Mouse (Mus musculus) lung, embryonic 15.5 days (tissue): Measurements from ENCODE around the gene Olfr1106. TPM values are rescaled to one million over a fixed set of nuclear protein-coding genes. Genes with fewer than 3 reads are reported as not detected.

Experiments
- ATAC-seq: fragments of 200-750 bp; cut with Nextera tagmentation; 2 replicates; pipeline ENCODE4 v1.8.0; 2017; ENCODE audit warnings: moderate number of reproducible peaks, borderline replicate concordance; ENCODE audit not compliant: low FRiP score, low TSS enrichment; ENCODE audit errors: extremely low read depth
- H3K27ac ChIP-seq: fragments of 300-500 bp; sonication (generic); 2 replicates; pipeline ENCODE4 v1.5.1; 2015; ENCODE audit warnings: moderate library complexity, mild to moderate bottlenecking, inconsistent platforms
- H3K27me3 ChIP-seq: fragments of 300-500 bp; sonication (generic); 2 replicates; pipeline ENCODE4 v1.6.1; 2015; ENCODE audit warnings: inconsistent platforms
- H3K36me3 ChIP-seq: fragments of 300-500 bp; sonication (generic); 2 replicates; pipeline ENCODE4 v1.6.1; 2015; ENCODE audit warnings: inconsistent platforms
- H3K4me1 ChIP-seq: fragments of 300-500 bp; sonication (generic); 2 replicates; pipeline ENCODE4 v1.6.1; 2015; ENCODE audit warnings: inconsistent platforms
- H3K4me2 ChIP-seq: fragments of 300-500 bp; sonication (generic); 2 replicates; pipeline ENCODE4 v1.6.1; 2015; ENCODE audit warnings: inconsistent platforms, mild to moderate bottlenecking, moderate library complexity
- H3K4me3 ChIP-seq: fragments of 300-500 bp; sonication (generic); 2 replicates; pipeline ENCODE4 v1.5.1; 2015; ENCODE audit warnings: mild to moderate bottlenecking, inconsistent platforms
- H3K9ac ChIP-seq: fragments of 300-500 bp; sonication (generic); 2 replicates; pipeline ENCODE4 v1.6.1; 2015; ENCODE audit warnings: inconsistent platforms
- H3K9me3 ChIP-seq: fragments of 300-500 bp; sonication (generic); 2 replicates; pipeline ENCODE4 v1.6.1; 2016; ENCODE audit warnings: inconsistent platforms
- whole genome bisulfite sequencing: fragments of 180-500 bp; shearing (Covaris S2); methylation state at CpG from one replicate; pipeline ENCODE4 v1.1.7; 2015; 5-methylcytosine and 5-hydroxymethylcytosine counted together
- polyA plus RNA-seq: library from polyadenylated mRNA; unstranded; fragments of >200 nt; fragmentation: Nextera tagmentation; extraction: Ambion mirVana; gene quantifications from 2 replicates; pipeline ENCODE4 v1.2.1, GENCODE M21; 2015

Gene Olfr1106
- polyA plus RNA-seq, result not detected in 2 replicates

- H3K9me3 ChIP-seq, result no peaks in the 10 kb centered on the region
- no peak within 1 kb of the TSS for H3K4me2 ChIP-seq
- H3K4me3 ChIP-seq, result no peak within 1 kb of the TSS
- H3K4me1 ChIP-seq, result no peaks in the 10 kb centered on the region
- ATAC-seq, result no peak
- no peaks in the 10 kb centered on the region for H3K27me3 ChIP-seq
- H3K27ac ChIP-seq, result no peak within 1 kb of the TSS
- 49% methylated on average over 1 of the region's 1 CpGs for WGBS
- no peak within 1 kb of the TSS for H3K9ac ChIP-seq
- no peaks in the 10 kb centered on the region for H3K36me3 ChIP-seq
These were observed at the start of gene Olfr1106 for GRCm38 (mm10) chr2:87052173-87052572. Olfr1106 (minus strand) TSS chr2:87052273.

GRCm38 (mm10) chr2:87095908-87096307, 43.8 kb upstream of the Olfr1106 start, which contains the start of gene Olfr1109:
Olfr1109 (minus strand) TSS chr2:87096008.
- Histone ChIP-seq H3K4me1 (no peaks in the 10 kb centered on the region), H3K4me2 (no peak within 1 kb of the TSS), H3K27me3 (no peaks in the 10 kb centered on the region), H3K9me3 (no peaks in the 10 kb centered on the region), H3K27ac (no peak within 1 kb of the TSS), H3K36me3 (no peaks in the 10 kb centered on the region), H3K9ac (no peak within 1 kb of the TSS), H3K4me3 (no peak within 1 kb of the TSS)
- ATAC-seq, result no peak
- WGBS, result 84% methylated on average over 1 of the region's 1 CpGs

GRCm38 (mm10) chr2:87075717-87076116, 23.6 kb upstream of the Olfr1106 start, which contains the start of gene Olfr1107:
Olfr1107 (minus strand) TSS chr2:87075817.
- no peak within 1 kb of the TSS for H3K27ac ChIP-seq
- no peaks in the 10 kb centered on the region for H3K27me3 ChIP-seq
- H3K9me3 ChIP-seq, result no peaks in the 10 kb centered on the region
- no peak within 1 kb of the TSS for H3K4me2 ChIP-seq
- H3K4me1 ChIP-seq, result no peaks in the 10 kb centered on the region
- no peaks in the 10 kb centered on the region for H3K36me3 ChIP-seq
- no peak for ATAC-seq
- H3K9ac ChIP-seq, result no peak within 1 kb of the TSS
- no peak within 1 kb of the TSS for H3K4me3 ChIP-seq
- 84% methylated on average over 1 of the region's 1 CpGs for WGBS

- Histone ChIP-seq H3K4me1 (no peaks in the 10 kb centered on the region), H3K4me3 (no peak within 1 kb of the TSS), H3K4me2 (no peak within 1 kb of the TSS), H3K36me3 (no peaks in the 10 kb centered on the region), H3K9ac (no peak within 1 kb of the TSS), H3K27me3 (no peaks in the 10 kb centered on the region), H3K27ac (no peak within 1 kb of the TSS), H3K9me3 (no peaks in the 10 kb centered on the region)
- no peak for ATAC-seq
These were observed 15.6 kb downstream of the Olfr1106 start, which contains the start of gene Olfr1105 for GRCm38 (mm10) chr2:87036431-87036830. Olfr1105 (minus strand) TSS chr2:87036531.

- no peaks in the 10 kb centered on the region for H3K27me3 ChIP-seq
- ATAC-seq, result no peak
- no peak within 1 kb of the TSS for H3K27ac ChIP-seq
- no peak within 1 kb of the TSS for H3K4me2 ChIP-seq
- H3K36me3 ChIP-seq, result no peaks in the 10 kb centered on the region
- no peaks in the 10 kb centered on the region for H3K4me1 ChIP-seq
- H3K9me3 ChIP-seq, result no peaks in the 10 kb centered on the region
- no peak within 1 kb of the TSS for H3K4me3 ChIP-seq
- 81% methylated on average over 1 of the region's 1 CpGs for WGBS
- no peak within 1 kb of the TSS for H3K9ac ChIP-seq
These were observed 25.1 kb downstream of the Olfr1106 start, which contains the start of gene Olfr1104 for GRCm38 (mm10) chr2:87026980-87027379. Olfr1104 (minus strand) TSS chr2:87027080.

GRCm38 (mm10) chr2:86998098-86998497, 54.0 kb downstream of the Olfr1106 start, which contains the start of gene Olfr1102:
Olfr1102 (plus strand) TSS chr2:86998398.
- Histone ChIP-seq H3K27me3 (no peaks in the 10 kb centered on the region), H3K4me1 (no peaks in the 10 kb centered on the region), H3K4me3 (no peak within 1 kb of the TSS), H3K4me2 (no peak within 1 kb of the TSS), H3K36me3 (no peaks in the 10 kb centered on the region), H3K9ac (no peak within 1 kb of the TSS), H3K9me3 (no peaks in the 10 kb centered on the region), H3K27ac (no peak within 1 kb of the TSS)
- no peak for ATAC-seq

Other genes with a start within 250 kb of the Olfr1106 start
- gene Olfr141, start 242.3 kb downstream of the Olfr1106 start, polyA plus RNA-seq, result not detected in 2 replicates
- gene Olfr1094, start 227.6 kb downstream of the Olfr1106 start, polyA plus RNA-seq, result not detected in 2 replicates
- gene Olfr1095, start 200.6 kb downstream of the Olfr1106 start, polyA plus RNA-seq, result not detected in 2 replicates
- not detected in 2 replicates for gene Gm13723, start 177.5 kb downstream of the Olfr1106 start, polyA plus RNA-seq
- gene Olfr1097, start 160.1 kb downstream of the Olfr1106 start, polyA plus RNA-seq, result not detected in 2 replicates
- not detected in 2 replicates for gene Olfr1098, start 127.7 kb downstream of the Olfr1106 start, polyA plus RNA-seq
- not detected in 2 replicates for gene Olfr1099, start 91.6 kb downstream of the Olfr1106 start, polyA plus RNA-seq
- not detected in 2 replicates for gene Olfr1100, start 72.3 kb downstream of the Olfr1106 start, polyA plus RNA-seq
- gene Olfr1101, start 61.1 kb downstream of the Olfr1106 start, polyA plus RNA-seq, result not detected in 2 replicates
- gene Olfr1102, start 53.9 kb downstream of the Olfr1106 start, polyA plus RNA-seq, result not detected in 2 replicates
- not detected in 2 replicates for gene Olfr1104, start 25.2 kb downstream of the Olfr1106 start, polyA plus RNA-seq
- not detected in 2 replicates for gene Olfr1105, start 15.7 kb downstream of the Olfr1106 start, polyA plus RNA-seq
- not detected in 2 replicates for gene Olfr1107, start 23.5 kb upstream of the Olfr1106 start, polyA plus RNA-seq
- gene Olfr1109, start 43.7 kb upstream of the Olfr1106 start, polyA plus RNA-seq, result not detected in 2 replicates
- not detected in 2 replicates for gene Olfr259, start 62.3 kb upstream of the Olfr1106 start, polyA plus RNA-seq
- gene Olfr1110, start 88.0 kb upstream of the Olfr1106 start, polyA plus RNA-seq, result not detected in 2 replicates
- gene Olfr1111, start 100.4 kb upstream of the Olfr1106 start, polyA plus RNA-seq, result not detected in 2 replicates
- gene Olfr1112, start 135.5 kb upstream of the Olfr1106 start, polyA plus RNA-seq, result not detected in 2 replicates
- not detected in 2 replicates for gene Olfr1113, start 156.7 kb upstream of the Olfr1106 start, polyA plus RNA-seq
- gene Olfr1115, start 195.7 kb upstream of the Olfr1106 start, polyA plus RNA-seq, result not detected in 2 replicates
- gene Olfr1116, start 215.3 kb upstream of the Olfr1106 start, polyA plus RNA-seq, result not detected in 2 replicates